Mouse (Mus musculus) skeletal muscle tissue, adult 2 months (tissue): Measurements from ENCODE around the gene App.

Experiments used
- DNase-seq: peaks from one replicate; pipeline ENCODE4 v3.0.0-alpha.2; 2012; ENCODE audit warnings: low read depth, low spot score

The App gene

GRCm38 (mm10) chr16:85124649-85125048 lies 48.9 kb downstream of the App start:
- no peak for DNase-seq

GRCm38 (mm10) chr16:85121983-85122382 lies 51.6 kb downstream of the App start:
- DNase-seq = no peak

DNA sequence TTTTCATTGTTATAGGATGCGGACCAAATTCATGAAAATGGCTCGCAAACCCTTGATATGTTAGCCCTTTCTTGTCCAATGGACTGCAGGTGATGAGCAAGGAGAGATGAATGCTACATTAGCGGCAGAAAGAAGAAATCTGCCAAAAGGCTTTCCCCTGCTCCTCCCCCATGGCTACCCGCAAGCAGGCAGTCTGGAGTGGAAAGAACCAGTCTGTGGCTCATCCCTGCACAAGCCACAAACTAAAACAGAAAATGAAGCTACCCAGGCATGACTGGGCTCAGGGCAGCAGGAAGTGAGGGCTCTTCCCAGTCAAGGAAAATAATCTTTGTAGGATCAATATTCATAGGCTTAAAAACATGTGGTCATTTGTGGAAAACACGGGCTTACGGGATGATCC lies 54.6 kb downstream of the App start:
- DNase-seq = no peak

DNA sequence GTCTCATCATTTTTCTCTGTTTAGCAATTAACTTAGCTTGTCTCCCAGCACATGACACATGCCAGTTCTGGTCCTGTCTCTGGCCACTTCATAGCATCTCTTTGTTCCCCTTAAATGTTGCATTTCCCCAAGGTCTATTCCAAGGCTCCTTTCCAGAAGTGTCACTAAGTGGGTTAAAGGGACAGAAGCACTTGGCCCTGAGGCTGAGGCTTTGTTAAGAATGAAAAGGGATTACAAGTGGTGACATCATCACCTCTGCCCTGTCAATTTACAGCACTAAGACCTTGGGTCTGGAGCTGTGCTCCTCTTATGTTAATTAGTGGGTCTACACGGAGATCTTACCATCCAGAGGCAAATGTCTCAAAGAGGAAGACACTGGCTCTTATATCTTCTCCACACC lies 56.0 kb downstream of the App start:
- no peak for DNase-seq

- DNase-seq = no peak
Measured at GRCm38 (mm10) chr16:85115837-85116236, 57.7 kb downstream of the App start.

DNA sequence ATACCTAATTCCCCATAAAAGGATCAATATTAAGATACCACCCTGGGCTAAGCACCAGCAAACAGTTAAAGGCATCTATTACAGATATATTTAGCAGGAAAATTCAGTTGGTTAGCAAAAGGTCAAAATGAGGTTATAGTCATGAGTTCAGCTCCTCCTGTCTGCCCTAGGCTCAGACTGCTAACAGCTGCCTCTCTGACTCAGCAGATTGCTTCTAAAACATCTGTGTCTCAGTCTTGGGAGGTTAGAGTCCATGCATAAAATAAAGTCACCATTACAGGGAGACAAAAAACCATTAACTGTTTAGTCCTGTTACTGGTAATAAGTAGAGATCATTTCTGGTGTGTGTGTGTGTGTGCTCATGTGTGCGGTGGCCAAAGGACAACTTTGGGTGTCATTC lies 58.8 kb downstream of the App start:
- no peak for DNase-seq

GRCm38 (mm10) chr16:85113941-85114340 lies 59.6 kb downstream of the App start:
- peak; percentile 27 for DNase-seq

DNA sequence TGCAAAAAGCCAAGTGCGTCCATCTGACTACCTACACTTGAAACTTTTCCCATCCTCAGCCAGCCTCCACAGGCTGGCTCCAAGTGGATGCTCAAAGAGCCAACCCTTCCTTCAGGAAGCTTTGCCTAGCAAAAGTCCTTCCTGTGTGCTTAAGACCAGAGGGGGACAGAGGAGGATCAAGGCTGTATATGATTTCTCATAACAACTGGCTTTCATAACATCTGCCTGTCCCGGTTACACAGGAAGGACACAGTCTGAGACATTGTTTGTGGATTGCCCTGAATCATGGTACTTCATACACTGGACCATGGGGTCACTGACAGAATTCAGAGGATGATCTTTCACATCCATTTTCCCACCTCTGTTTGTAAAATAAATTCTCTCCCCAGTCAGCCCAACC lies 61.3 kb downstream of the App start:
- no peak for DNase-seq

DNA sequence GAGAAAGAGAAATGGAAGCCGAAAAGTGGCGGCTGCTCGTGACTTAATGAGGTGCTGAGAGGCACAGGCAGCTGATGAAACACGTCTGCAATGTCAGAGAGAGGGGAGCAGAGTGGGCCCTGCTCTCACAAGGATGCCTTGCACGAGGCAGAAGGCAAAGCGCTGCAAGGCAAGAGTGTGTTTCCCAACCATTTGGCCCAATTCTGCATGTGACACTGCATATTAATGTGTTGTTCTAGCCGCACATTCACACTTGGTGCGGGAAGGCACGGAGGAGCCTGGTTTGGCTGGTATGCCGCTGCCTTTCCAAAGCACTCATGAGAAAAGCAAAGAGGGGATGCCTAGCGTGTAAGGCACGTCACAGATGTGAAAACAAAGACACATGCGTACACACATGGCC lies 63.1 kb downstream of the App start:
- no peak for DNase-seq

GRCm38 (mm10) chr16:85108486-85108885 lies 65.1 kb downstream of the App start:
- DNase-seq = no peak

DNA sequence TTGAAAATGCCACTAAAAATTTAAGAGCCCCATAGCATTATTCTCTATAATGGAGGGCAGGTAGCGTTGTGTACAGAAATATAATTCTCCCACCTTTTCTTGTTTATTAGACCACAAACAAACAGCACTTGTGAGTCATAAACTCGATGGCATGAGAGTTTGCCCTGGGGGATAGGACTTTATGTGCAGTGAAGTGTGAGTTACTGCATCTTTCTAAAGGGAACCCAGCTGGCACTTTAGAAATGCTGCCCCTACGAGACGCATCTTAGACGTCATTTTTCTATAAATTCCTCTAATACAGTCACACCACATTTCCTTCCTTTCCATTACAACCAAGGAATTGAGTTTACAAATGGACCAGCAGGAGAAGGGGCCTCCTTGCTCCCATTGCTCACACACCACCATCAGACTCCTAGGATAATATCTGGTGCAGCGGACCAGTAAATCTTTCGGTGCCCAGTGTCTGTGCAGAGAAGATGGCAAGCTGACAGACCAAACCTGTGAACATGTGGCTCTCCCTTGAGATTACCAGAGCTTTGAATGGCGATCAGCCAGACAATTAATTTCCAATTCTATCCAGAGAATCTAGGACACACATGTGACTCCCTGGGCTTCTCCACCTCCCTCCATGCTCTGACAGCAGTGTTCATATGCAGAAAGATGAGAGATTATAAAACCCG lies 66.8 kb downstream of the App start:
- DNase-seq = no peak

GRCm38 (mm10) chr16:85105603-85106002 lies 68.0 kb downstream of the App start:
- no peak for DNase-seq

DNA sequence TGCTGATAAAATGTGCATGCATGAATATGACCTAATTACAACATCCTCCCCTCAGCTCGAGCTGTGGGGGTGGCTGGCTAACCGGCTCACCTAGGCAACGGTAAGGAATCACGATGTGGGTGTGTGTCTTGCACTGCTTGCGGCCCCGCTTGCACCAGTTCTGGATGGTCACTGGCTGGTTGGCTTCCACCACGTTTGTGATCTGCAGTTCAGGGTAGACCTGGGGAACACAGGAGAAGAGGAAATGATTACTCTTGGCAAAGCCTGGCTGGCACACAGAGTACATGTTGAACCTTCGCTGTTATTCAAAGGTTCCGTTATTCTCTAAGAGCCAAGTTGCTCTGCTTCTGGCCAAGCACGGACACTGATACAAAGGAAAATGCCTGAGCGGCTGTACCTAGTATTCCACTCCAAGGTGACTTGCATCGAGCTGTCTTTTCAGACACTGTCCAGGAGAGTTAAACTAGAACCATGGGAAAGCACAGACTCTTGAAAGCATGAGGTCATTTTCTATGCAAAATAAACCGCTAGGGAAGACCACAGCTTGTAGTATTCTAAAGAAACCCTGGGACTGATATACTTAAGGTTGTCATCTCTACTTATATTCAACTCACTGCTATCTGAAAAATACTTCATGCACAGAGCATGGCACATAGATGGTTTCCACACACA lies 70.3 kb downstream of the App start:
- no peak for DNase-seq

GRCm38 (mm10) chr16:85101544-85101943 lies 72.0 kb downstream of the App start:
- DNase-seq = no peak

DNA sequence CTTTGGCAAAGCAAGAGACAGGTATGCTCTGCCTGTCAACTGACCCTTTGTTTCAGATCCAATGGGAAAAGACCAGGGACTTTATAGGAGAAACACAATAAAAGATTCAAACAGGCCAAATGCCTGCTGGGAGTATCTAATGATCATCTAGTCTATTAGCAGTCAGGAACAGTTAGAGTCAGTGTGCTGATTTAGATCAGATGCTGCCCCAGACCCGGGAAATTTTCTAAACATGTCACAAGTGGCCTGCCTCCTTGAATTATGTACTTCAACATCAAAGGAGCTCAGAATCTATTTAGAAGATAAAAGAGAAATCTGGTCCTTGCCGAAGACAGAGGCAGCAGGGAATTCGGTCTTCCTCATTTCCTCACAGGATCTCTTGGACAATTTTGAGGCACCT lies 72.8 kb downstream of the App start:
- no peak for DNase-seq

GRCm38 (mm10) chr16:85099487-85099886 lies 74.1 kb downstream of the App start:
- DNase-seq = no peak

GRCm38 (mm10) chr16:85099044-85099443 lies 74.5 kb downstream of the App start:
- DNase-seq = no peak

- no peak for DNase-seq
Measured at GRCm38 (mm10) chr16:85096396-85096795, 77.2 kb downstream of the App start.

- no peak for DNase-seq
Measured at GRCm38 (mm10) chr16:85095923-85096322, 77.6 kb downstream of the App start.

GRCm38 (mm10) chr16:85092644-85093091 lies 80.9 kb downstream of the App start:
- no peak for DNase-seq

DNA sequence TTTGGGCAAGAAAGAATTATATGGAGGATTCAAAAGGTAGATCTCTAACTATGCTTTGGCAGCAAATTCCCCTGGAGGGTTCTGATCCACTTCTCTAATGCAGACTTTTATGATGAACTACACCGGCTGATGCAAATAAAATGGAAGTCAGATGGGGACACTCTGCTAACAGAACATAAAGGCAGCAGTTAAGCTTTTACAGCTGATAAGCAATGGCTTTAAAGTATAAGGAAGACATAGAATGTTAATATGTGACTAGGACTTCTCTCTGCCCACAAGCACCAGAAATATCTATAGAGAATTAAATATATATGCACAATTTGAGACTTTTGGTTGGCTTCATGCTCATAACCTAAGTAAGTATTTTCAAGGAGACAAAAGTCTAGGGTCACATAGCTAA lies 81.4 kb downstream of the App start:
- DNase-seq = no peak

- DNase-seq = no peak
Measured at GRCm38 (mm10) chr16:85090992-85091391, 82.6 kb downstream of the App start.

DNA sequence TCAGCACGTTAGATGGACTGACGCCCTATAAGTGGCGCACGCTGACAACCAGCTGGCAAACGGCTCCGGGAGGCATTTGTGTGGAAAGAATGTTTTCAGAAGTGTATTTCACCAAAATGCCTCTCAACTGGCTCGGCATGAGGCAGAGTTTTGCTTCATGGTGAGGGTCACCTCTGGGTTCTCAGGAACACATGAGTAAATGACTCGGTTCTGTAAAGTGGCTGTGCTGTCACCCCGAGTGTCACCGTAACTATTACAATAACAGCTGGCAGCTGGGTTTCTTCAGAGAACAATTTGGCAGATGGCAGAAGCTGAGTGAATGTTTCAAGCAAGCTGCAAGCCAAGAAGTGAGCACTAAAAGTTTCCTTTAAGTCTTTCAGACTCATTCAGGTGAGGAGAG lies 85.4 kb downstream of the App start:
- no peak for DNase-seq

GRCm38 (mm10) chr16:85086303-85086702 lies 87.3 kb downstream of the App start:
- no peak for DNase-seq
